Mouse (Mus musculus): ENCODE results near the gene Ska3. TPM values are rescaled to one million over a fixed set of nuclear protein-coding genes. Genes with fewer than 3 reads are reported as not detected.

Gene Ska3
- polyA plus RNA-seq, 1 experiment from 2014 or later, result 15.2 TPM

GRCm38 (mm10) chr14:57769102-57769501 lies 56.9 kb downstream of the Ska3 start:
- no peaks in the 10 kb centered on the region for H3K36me3 ChIP-seq (ENCODE audit: control insufficient read depth, insufficient read depth)
- H3K4me1 ChIP-seq (replicated peaks; ENCODE audit: control insufficient read depth, insufficient read depth, low read length), result no peaks in the 10 kb centered on the region
- no peaks in the 10 kb centered on the region for H3K27me3 ChIP-seq (replicated peaks; ENCODE audit: control insufficient read depth, insufficient read depth, low read length)
- H3K9ac ChIP-seq (replicated peaks; ENCODE audit: low read depth, low read length), result no peak overlapping the region
- no peak overlapping the region for H3K27ac ChIP-seq (ENCODE audit: low read length)
- H3K9me3 ChIP-seq (ENCODE audit: control insufficient read depth, low read length), result no peaks in the 10 kb centered on the region
- ATAC-seq, result no peak
- 97% methylated on average over 5 of the region's 5 CpGs for WGBS
- no peak overlapping the region for H3K4me3 ChIP-seq (replicated peaks; ENCODE audit: low read length)
- H3K4me2 ChIP-seq (ENCODE audit: low read length), result no peak overlapping the region

GRCm38 (mm10) chr14:57760447-57761412 lies 65.3 kb downstream of the Ska3 start:
- no peak overlapping the region for H3K27ac ChIP-seq (ENCODE audit: low read length)
- no peaks in the 10 kb centered on the region for H3K27me3 ChIP-seq (replicated peaks; ENCODE audit: control insufficient read depth, insufficient read depth, low read length)
- H3K4me2 ChIP-seq (ENCODE audit: low read length), result no peak overlapping the region
- no peaks in the 10 kb centered on the region for H3K9me3 ChIP-seq (ENCODE audit: control insufficient read depth, low read length)
- peaks cover 8% of the 10 kb centered on the region for H3K4me1 ChIP-seq (replicated peaks; ENCODE audit: control insufficient read depth, insufficient read depth, low read length)
- WGBS, result 27% methylated on average over 10 of the region's 10 CpGs
- no peak overlapping the region for H3K9ac ChIP-seq (replicated peaks; ENCODE audit: low read depth, low read length)
- no peaks in the 10 kb centered on the region for H3K36me3 ChIP-seq (ENCODE audit: control insufficient read depth, insufficient read depth)
- no peak overlapping the region for H3K4me3 ChIP-seq (replicated peaks; ENCODE audit: low read length)
- peak; percentile 52 for ATAC-seq

- no peaks in the 10 kb centered on the region for H3K9me3 ChIP-seq (ENCODE audit: control insufficient read depth, low read length)
- 89% methylated on average over 4 of the region's 4 CpGs for WGBS
- no peaks in the 10 kb centered on the region for H3K27me3 ChIP-seq (replicated peaks; ENCODE audit: control insufficient read depth, insufficient read depth, low read length)
- H3K4me2 ChIP-seq (ENCODE audit: low read length), result no peak within 1 kb of the TSS
- H3K4me1 ChIP-seq (replicated peaks; ENCODE audit: control insufficient read depth, insufficient read depth, low read length), result peaks cover 8% of the 10 kb centered on the region
- ATAC-seq, result no peak
- no peak within 1 kb of the TSS for H3K9ac ChIP-seq (replicated peaks; ENCODE audit: low read depth, low read length)
- H3K27ac ChIP-seq (ENCODE audit: low read length), result no peak within 1 kb of the TSS
- H3K36me3 ChIP-seq (ENCODE audit: control insufficient read depth, insufficient read depth), result no peaks in the 10 kb centered on the region
- no peak within 1 kb of the TSS for H3K4me3 ChIP-seq (replicated peaks; ENCODE audit: low read length)
These were observed 67.7 kb downstream of the Ska3 start, which contains the start of gene Lats2 for GRCm38 (mm10) chr14:57758237-57758636. Gene Lats2 (minus strand): TSS chr14:57758388.

Small RNA genes within 50 kb of the gene (microRNA-seq; reads per million reads assigned to microRNA genes)
- gene Mir3077, result not detected

Other genes starting within 250 kb of the Ska3 start
- gene Xpo4, start 160.8 kb downstream of the Ska3 start, polyA plus RNA-seq (2015; fragmentation: Nextera tagmentation; extraction: Ambion mirVana), result 13.1 and 13.8 TPM in 2 replicates
- not detected in 2 replicates for gene Gm49361, start 80.1 kb downstream of the Ska3 start, polyA plus RNA-seq (2015; fragmentation: Nextera tagmentation; extraction: Ambion mirVana)
- gene Lats2, start 67.8 kb downstream of the Ska3 start, polyA plus RNA-seq (2015; fragmentation: Nextera tagmentation; extraction: Ambion mirVana), result 7.9 and 8.9 TPM in 2 replicates
- gene Sap18, start 28.0 kb downstream of the Ska3 start, polyA plus RNA-seq (2015; fragmentation: Nextera tagmentation; extraction: Ambion mirVana), result 23.7 and 28.8 TPM in 2 replicates
- gene Mrpl57, start within 50 bp of the Ska3 start, polyA plus RNA-seq (2015; fragmentation: Nextera tagmentation; extraction: Ambion mirVana), result 123 and 130 TPM in 2 replicates
- 46.7 and 51.0 TPM in 2 replicates for gene Zdhhc20, start 64.1 kb upstream of the Ska3 start, polyA plus RNA-seq (2015; fragmentation: Nextera tagmentation; extraction: Ambion mirVana)
- 71.8 and 73.4 TPM in 2 replicates for gene Micu2, start 173.1 kb upstream of the Ska3 start, polyA plus RNA-seq (2015; fragmentation: Nextera tagmentation; extraction: Ambion mirVana)
- 7.4 and 10.1 TPM in 2 replicates for gene Fgf9, start 244.4 kb upstream of the Ska3 start, polyA plus RNA-seq (2015; fragmentation: Nextera tagmentation; extraction: Ambion mirVana)

Measured in forebrain, embryonic 16.5 days (tissue).